Mouse (Mus musculus): ENCODE measurements at regions not wholly inside any gene's neighbourhood (a gene's known extent, or its start where the extent isn't known, plus 50 kb on each side); places are given as distances from the start of the nearest gene placed in this dataset.
A peak's percentile ranks its signal among the peaks of the same experiment; 100 is the strongest.

GRCm38 (mm10) chr7:71193131-71193530 lies 158.2 kb downstream of the Gm10295 start:
- DNase-seq = peak; percentile 88

- DNase-seq = peak; percentile 56
Observed at GRCm38 (mm10) chr7:71190161-71190711, 161.0 kb downstream of the Gm10295 start.

GRCm38 (mm10) chr7:71189757-71190156 lies 161.5 kb downstream of the Gm10295 start:
- no peak for DNase-seq

- DNase-seq = peak; percentile 31
Observed at GRCm38 (mm10) chr7:71188119-71188518, 163.2 kb downstream of the Gm10295 start.

- DNase-seq = no peak
Observed at GRCm38 (mm10) chr7:71174871-71175270, 176.4 kb downstream of the Gm10295 start.

GRCm38 (mm10) chr7:71139068-71139467 lies 212.2 kb downstream of the Gm10295 start:
- DNase-seq = peak; percentile 49

GRCm38 (mm10) chr7:71129981-71130380 lies 221.3 kb downstream of the Gm10295 start:
- peak; percentile 17 for DNase-seq

- no peak for DNase-seq
Observed at GRCm38 (mm10) chr7:71128928-71129327, 222.4 kb downstream of the Gm10295 start.

GRCm38 (mm10) chr7:71121453-71121852 lies 229.8 kb downstream of the Gm10295 start:
- DNase-seq = no peak

GRCm38 (mm10) chr7:71120975-71121374 lies 230.3 kb downstream of the Gm10295 start:
- DNase-seq = no peak

GRCm38 (mm10) chr7:71119987-71120386 lies 231.3 kb downstream of the Gm10295 start:
- DNase-seq = peak; percentile 74

- DNase-seq = peak; percentile 54
Observed at GRCm38 (mm10) chr7:71107101-71107500, 244.2 kb downstream of the Gm10295 start.

- no peak for DNase-seq
Observed at GRCm38 (mm10) chr7:71100266-71100665, 251.0 kb downstream of the Gm10295 start.

GRCm38 (mm10) chr7:71098276-71098675 lies 253.0 kb downstream of the Gm10295 start:
- no peak for DNase-seq

- DNase-seq = no peak
Observed at GRCm38 (mm10) chr7:71093301-71093939, 257.9 kb downstream of the Gm10295 start.

- DNase-seq = no peak
Observed at GRCm38 (mm10) chr7:71092825-71093224, 258.5 kb downstream of the Gm10295 start.

GRCm38 (mm10) chr7:71092301-71092700 lies 259.0 kb downstream of the Gm10295 start:
- peak; percentile 75 for DNase-seq

- DNase-seq = no peak
Observed at GRCm38 (mm10) chr7:71064446-71065391, 286.6 kb downstream of the Gm10295 start.

- DNase-seq = no peak
Observed at GRCm38 (mm10) chr7:71050825-71051224, 300.5 kb downstream of the Gm10295 start.

- DNase-seq = no peak
Observed at GRCm38 (mm10) chr7:71047201-71047600, 304.1 kb downstream of the Gm10295 start.

GRCm38 (mm10) chr7:71046596-71046995 lies 304.7 kb downstream of the Gm10295 start:
- DNase-seq = no peak

GRCm38 (mm10) chr7:71043789-71044188 lies 307.5 kb downstream of the Gm10295 start:
- DNase-seq = no peak

- DNase-seq = no peak
Observed at GRCm38 (mm10) chr7:71043128-71043527, 308.2 kb downstream of the Gm10295 start.

- DNase-seq = no peak
Observed at GRCm38 (mm10) chr7:71041388-71041787, 309.9 kb downstream of the Gm10295 start.

Measured in kidney, adult 9 months (tissue).